Mouse (Mus musculus) intestine, embryonic 15.5 days (tissue): ENCODE measurements at regions not wholly inside any gene's neighbourhood (a gene's known extent, or its start where the extent isn't known, plus 50 kb on each side); places are given as distances from the start of the nearest gene placed in this dataset.

Experiments
- ATAC-seq: fragments of 200-750 bp; cut with Nextera tagmentation; 2 replicates; pipeline ENCODE4 v1.8.0; 2017; ENCODE audit warnings: moderate TSS enrichment, moderate library complexity
- H3K27ac ChIP-seq: fragments of 300-500 bp; sonication (generic); 2 replicates; pipeline ENCODE4 v1.5.1; 2015; ENCODE audit warnings: mild to moderate bottlenecking, inconsistent platforms
- H3K27me3 ChIP-seq: fragments of 300-500 bp; sonication (generic); replicated peaks from 2 replicates; pipeline ENCODE4 v1.6.1; 2015; ENCODE audit warnings: inconsistent platforms
- H3K36me3 ChIP-seq: fragments of 300-500 bp; sonication (generic); 2 replicates; pipeline ENCODE4 v1.6.1; 2015; ENCODE audit warnings: inconsistent platforms
- H3K4me1 ChIP-seq: fragments of 300-500 bp; sonication (generic); replicated peaks from 2 replicates; pipeline ENCODE4 v1.6.1; 2015; ENCODE audit warnings: inconsistent platforms
- H3K4me2 ChIP-seq: fragments of 300-500 bp; sonication (generic); replicated peaks from 2 replicates; pipeline ENCODE4 v1.6.1; 2015; ENCODE audit warnings: mild to moderate bottlenecking, inconsistent platforms
- H3K4me3 ChIP-seq: fragments of 300-500 bp; sonication (generic); replicated peaks from 2 replicates; pipeline ENCODE4 v1.5.1; 2015; ENCODE audit warnings: inconsistent platforms
- H3K9ac ChIP-seq: fragments of 300-500 bp; sonication (generic); 2 replicates; pipeline ENCODE4 v1.6.1; 2015; ENCODE audit warnings: inconsistent platforms
- H3K9me3 ChIP-seq: fragments of 300-500 bp; sonication (generic); 2 replicates; pipeline ENCODE4 v1.6.1; 2016; ENCODE audit warnings: inconsistent platforms
- WGBS: fragments of 180-500 bp; shearing (Covaris S2); methylation state at CpG from one replicate; pipeline ENCODE4 v1.1.7; 2015; 5-methylcytosine and 5-hydroxymethylcytosine counted together

GRCm38 (mm10) chr6:13305873-13306272, 81.1 kb upstream of the Vwde start:
- no peaks in the 10 kb centered on the region for H3K4me1 ChIP-seq
- no peak overlapping the region for H3K27ac ChIP-seq
- H3K9ac ChIP-seq = no peak overlapping the region
- no peak overlapping the region for H3K4me2 ChIP-seq
- H3K27me3 ChIP-seq = no peaks in the 10 kb centered on the region
- ATAC-seq = no peak
- H3K4me3 ChIP-seq = no peak overlapping the region
- 88% methylated on average over 5 of the region's 5 CpGs for WGBS
- H3K36me3 ChIP-seq = no peaks in the 10 kb centered on the region
- H3K9me3 ChIP-seq = no peaks in the 10 kb centered on the region

GRCm38 (mm10) chr6:13298171-13298570, 73.4 kb upstream of the Vwde start:
- Histone ChIP-seq H3K27ac (no peak overlapping the region), H3K4me1 (no peaks in the 10 kb centered on the region), H3K27me3 (no peaks in the 10 kb centered on the region), H3K4me3 (no peak overlapping the region), H3K9me3 (no peaks in the 10 kb centered on the region), H3K9ac (no peak overlapping the region), H3K36me3 (no peaks in the 10 kb centered on the region), H3K4me2 (no peak overlapping the region)
- ATAC-seq = no peak
- WGBS = 91% methylated on average over 3 of the region's 3 CpGs

DNA sequence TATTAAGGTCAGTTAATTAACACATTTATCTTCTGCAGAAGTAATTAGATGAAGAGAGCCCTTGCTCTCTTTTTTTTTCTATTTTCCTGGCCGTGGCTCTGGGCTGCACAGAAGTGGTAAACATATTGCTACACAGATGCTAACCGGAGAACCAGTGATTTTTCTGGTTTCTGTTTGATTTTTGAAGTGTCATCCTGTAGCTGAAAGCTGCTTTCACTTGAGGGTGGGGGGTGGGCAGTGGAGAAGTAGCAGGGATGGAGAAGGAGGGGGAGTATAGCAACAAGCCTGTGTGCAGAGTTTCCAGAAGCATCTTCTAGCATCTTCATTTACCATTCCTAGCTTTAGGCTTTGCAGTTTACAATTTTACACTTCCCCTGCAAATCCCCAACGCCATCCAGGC, 72.3 kb upstream of the Vwde start:
- no peak overlapping the region for H3K9ac ChIP-seq
- no peaks in the 10 kb centered on the region for H3K36me3 ChIP-seq
- no peak for ATAC-seq
- H3K27ac ChIP-seq = no peak overlapping the region
- no peak overlapping the region for H3K4me3 ChIP-seq
- 51% methylated on average over 3 of the region's 3 CpGs for WGBS
- H3K4me2 ChIP-seq = no peak overlapping the region
- H3K4me1 ChIP-seq = no peaks in the 10 kb centered on the region
- no peaks in the 10 kb centered on the region for H3K27me3 ChIP-seq
- no peaks in the 10 kb centered on the region for H3K9me3 ChIP-seq

DNA sequence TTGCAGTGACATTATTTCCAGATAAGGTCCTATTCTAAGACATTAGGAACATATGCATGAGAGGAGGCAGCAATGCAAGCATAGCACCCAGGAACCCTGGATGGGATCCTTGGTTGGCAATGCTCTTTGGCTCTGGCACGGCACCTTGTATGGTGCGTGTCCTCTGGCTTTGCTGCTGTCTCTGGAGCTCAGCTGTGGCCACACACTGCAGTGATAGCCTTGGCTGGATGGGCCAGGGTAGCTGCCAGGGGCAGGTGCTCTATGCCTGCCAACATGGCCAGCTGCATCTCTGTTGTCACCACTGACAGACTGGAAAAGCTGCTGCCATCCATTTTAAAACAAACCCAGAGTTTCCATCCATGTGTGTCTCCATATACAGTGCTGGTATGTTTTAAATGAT, 71.3 kb upstream of the Vwde start:
- H3K4me1 ChIP-seq = no peaks in the 10 kb centered on the region
- no peak overlapping the region for H3K27ac ChIP-seq
- H3K9ac ChIP-seq = no peak overlapping the region
- no peaks in the 10 kb centered on the region for H3K27me3 ChIP-seq
- H3K4me3 ChIP-seq = no peak overlapping the region
- ATAC-seq = no peak
- H3K9me3 ChIP-seq = no peaks in the 10 kb centered on the region
- no peak overlapping the region for H3K4me2 ChIP-seq
- no peaks in the 10 kb centered on the region for H3K36me3 ChIP-seq
- WGBS = 87% methylated on average over 2 of the region's 2 CpGs

DNA sequence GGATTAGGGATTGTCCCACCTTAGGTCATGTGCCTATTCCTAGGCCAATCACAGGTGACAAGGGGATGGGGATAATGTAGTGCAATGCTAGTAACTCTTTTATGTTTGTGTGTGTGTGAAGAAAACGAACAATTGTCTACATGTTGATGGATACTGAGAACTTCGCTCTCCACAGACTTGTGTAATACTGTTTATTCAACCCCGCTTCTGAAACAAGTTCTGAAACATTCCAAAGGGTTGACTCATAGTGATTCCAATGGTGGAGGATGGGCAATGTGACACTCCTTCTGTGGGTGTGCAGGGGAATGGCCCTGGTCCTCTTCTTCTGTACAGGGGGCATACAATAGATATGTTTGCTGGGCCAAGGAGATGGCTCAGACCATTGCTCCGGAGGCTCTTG, 69.6 kb upstream of the Vwde start:
- Histone ChIP-seq H3K4me3 (no peak overlapping the region), H3K36me3 (no peaks in the 10 kb centered on the region), H3K9ac (no peak overlapping the region), H3K27ac (no peak overlapping the region), H3K4me2 (no peak overlapping the region), H3K9me3 (no peaks in the 10 kb centered on the region), H3K4me1 (no peaks in the 10 kb centered on the region), H3K27me3 (no peaks in the 10 kb centered on the region)
- ATAC-seq = no peak
- WGBS = 57% methylated on average over 4 of the region's 4 CpGs

GRCm38 (mm10) chr6:13288500-13288899, 63.7 kb upstream of the Vwde start:
- no peak overlapping the region for H3K27ac ChIP-seq
- no peak overlapping the region for H3K4me2 ChIP-seq
- 0 out of 2 replicates have a peak, but pooled peaks have one; percentile 39 for ATAC-seq
- no peaks in the 10 kb centered on the region for H3K9me3 ChIP-seq
- 19% methylated on average over 1 of the region's 1 CpGs for WGBS
- H3K27me3 ChIP-seq = no peaks in the 10 kb centered on the region
- H3K4me1 ChIP-seq = no peaks in the 10 kb centered on the region
- no peak overlapping the region for H3K4me3 ChIP-seq
- no peaks in the 10 kb centered on the region for H3K36me3 ChIP-seq
- H3K9ac ChIP-seq = no peak overlapping the region

DNA sequence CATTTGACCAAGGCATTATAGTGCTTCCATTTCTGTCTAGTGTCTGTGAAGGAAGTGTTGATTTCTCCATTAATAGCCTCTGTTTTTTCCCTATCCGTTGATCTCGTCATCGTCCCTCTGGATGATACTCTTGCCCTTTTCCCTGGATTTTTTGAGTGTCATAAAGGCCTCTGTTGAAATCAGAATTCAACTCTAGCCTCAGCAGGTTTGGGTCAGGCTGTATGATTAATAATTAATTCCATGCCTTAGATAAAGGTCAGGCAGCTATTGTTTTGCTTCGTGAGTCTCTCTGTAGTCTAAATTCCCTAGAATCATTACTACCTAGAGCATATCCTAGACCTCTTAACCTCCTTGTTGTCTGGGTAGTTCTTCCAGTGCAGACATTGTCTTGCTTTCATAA, 63.0 kb upstream of the Vwde start:
- WGBS = 54% methylated on average over 4 of the region's 4 CpGs
- Histone ChIP-seq H3K9ac (no peak overlapping the region), H3K4me1 (no peaks in the 10 kb centered on the region), H3K4me2 (no peak overlapping the region), H3K36me3 (no peaks in the 10 kb centered on the region), H3K27me3 (no peaks in the 10 kb centered on the region), H3K4me3 (no peak overlapping the region), H3K9me3 (no peaks in the 10 kb centered on the region), H3K27ac (no peak overlapping the region)
- no peak for ATAC-seq

- Histone ChIP-seq H3K27ac (no peak overlapping the region), H3K27me3 (no peaks in the 10 kb centered on the region), H3K36me3 (no peaks in the 10 kb centered on the region), H3K9me3 (no peaks in the 10 kb centered on the region), H3K4me3 (no peak overlapping the region), H3K9ac (no peak overlapping the region), H3K4me2 (no peak overlapping the region), H3K4me1 (no peaks in the 10 kb centered on the region)
- WGBS = 62% methylated on average over 6 of the region's 6 CpGs
- no peak for ATAC-seq
These were observed 61.9 kb upstream of the Vwde start for GRCm38 (mm10) chr6:13286542-13287273.

DNA sequence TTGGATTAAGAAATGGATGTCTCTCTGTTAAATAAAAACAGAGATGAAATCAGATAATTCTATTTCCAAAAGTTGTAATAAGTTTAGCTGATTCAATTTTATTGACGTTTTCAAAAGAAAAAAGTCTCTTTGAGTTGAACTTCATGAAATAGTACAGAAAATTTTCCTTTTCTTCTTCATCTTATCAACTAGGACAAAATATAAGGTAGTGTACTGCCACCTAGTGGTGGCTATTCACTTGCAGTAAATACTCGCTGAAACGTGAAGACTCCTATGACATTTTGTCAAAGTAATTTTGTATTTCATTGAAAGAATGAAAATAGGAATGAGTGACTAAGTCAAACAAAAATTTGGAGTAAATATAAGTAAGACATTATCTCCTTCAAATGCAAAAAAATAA, 56.1 kb upstream of the Vwde start:
- Histone ChIP-seq H3K4me3 (no peak overlapping the region), H3K9ac (no peak overlapping the region)

More for the DNA sequence above, 56.1 kb upstream of the Vwde start:
- H3K27me3 ChIP-seq = no peaks in the 10 kb centered on the region
- no peaks in the 10 kb centered on the region for H3K9me3 ChIP-seq
- H3K36me3 ChIP-seq = no peaks in the 10 kb centered on the region
- no peaks in the 10 kb centered on the region for H3K4me1 ChIP-seq
- no peak overlapping the region for H3K27ac ChIP-seq
- ATAC-seq = no peak
- WGBS = under 1% methylated on average over 3 of the region's 3 CpGs
- no peak overlapping the region for H3K4me2 ChIP-seq
